Mouse (Mus musculus) right cerebral cortex, postnatal 4 days (tissue): ENCODE results near the gene Rhox3g.
"Not testable (repeated sequence)": the region's sequence is repeated elsewhere in the genome, so short reads cannot be mapped to it uniquely, and the experiment has no call there.

Source experiments
- DNase-seq: peaks from one replicate; pipeline ENCODE4 v3.0.0-alpha.2; 2022

Gene Rhox3g

DNA sequence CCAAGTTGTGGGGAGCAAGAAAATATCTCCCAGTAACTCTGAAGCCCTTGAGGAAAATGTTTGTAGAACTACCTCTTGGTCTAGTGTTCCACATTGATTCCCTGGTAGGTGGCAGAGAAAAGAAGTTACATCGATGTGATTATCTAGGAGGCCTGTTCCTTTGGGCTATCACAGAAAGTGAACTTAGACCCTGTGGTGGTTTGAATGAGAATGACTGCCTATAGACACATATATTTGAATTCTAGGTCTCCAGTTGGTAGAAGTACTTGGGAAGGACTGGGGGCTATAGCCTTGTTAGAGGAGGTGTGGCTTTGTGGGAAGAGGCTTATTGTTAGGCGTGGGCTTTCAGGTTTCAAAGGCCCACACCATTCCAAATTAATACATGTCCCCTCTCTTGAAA, at the start of gene Rhox3g:
Gene Rhox3g (minus strand): TSS at position 101 of the 400 bp plus-strand sequence.
- DNase-seq = not testable (repeated sequence)

DNA sequence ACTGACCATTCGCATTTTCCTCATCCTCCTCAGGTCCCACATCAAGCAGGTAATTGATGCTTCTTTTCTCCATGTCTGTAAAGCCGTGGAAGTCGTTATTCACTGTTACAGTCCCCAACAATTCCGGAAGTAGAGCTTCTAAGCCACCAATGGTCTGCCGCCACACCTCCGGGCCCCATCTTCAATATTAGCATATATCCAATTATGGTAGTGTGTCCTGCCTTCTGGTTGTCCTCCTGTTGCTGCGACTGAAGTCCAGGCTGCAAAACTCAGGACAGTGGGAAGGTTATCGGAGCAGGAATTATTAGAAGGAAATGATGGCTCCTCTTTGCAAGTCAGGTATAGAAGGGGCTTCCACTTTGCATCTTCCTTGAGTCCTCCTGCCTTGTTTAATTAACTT, 44.8 kb upstream of the Rhox3g start, which contains the start of gene Rhox2h:
Gene Rhox2h (minus strand): TSS at position 101 of the 400 bp plus-strand sequence.
- DNase-seq = not testable (repeated sequence)

DNA sequence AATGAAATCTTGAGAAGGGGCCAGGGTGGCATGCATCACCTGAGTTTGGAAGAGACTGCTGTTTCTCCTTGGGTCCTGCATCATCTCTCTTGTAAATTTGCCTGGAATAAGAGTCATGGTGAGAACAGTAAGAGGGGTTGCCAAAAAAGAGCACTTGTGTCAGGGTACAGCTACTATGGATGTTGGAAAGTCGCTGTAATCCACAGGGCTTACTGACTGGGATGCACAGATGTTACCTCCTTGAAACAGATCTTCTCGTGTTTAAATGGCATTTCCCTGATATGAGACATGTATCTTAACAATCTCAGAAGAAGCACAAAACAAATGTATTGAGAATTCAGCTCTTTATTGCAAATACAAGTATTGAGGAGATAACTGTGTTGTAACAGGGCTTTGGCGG, 40.3 kb upstream of the Rhox3g start, which contains the start of gene Rhox3h:
Gene Rhox3h (minus strand): TSS at position 101 of the 400 bp plus-strand sequence.
- not testable (repeated sequence) for DNase-seq

DNA sequence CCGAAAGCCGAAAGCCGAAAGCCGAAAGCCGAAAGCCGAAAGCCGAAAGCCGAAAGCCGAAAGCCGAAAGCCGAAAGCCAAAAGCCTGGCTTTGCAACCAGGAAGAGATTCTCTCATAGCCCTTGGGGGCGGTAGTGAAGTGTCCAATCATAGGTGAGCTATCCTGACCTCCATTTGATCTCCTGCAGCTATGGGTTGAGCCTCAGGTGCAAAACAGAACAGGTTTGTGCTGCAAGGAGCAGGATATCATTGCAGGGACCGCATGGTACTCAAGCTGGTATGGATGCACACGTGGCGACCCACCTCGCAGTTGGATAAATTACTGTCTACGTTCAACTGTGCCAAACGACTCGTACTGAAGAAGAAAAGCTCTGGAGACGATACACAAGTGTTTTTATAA, 22.8 kb upstream of the Rhox3g start, which contains the start of gene Rhox4g:
Gene Rhox4g (minus strand): TSS at position 101 of the 400 bp plus-strand sequence.
- DNase-seq = not testable (repeated sequence)

DNA sequence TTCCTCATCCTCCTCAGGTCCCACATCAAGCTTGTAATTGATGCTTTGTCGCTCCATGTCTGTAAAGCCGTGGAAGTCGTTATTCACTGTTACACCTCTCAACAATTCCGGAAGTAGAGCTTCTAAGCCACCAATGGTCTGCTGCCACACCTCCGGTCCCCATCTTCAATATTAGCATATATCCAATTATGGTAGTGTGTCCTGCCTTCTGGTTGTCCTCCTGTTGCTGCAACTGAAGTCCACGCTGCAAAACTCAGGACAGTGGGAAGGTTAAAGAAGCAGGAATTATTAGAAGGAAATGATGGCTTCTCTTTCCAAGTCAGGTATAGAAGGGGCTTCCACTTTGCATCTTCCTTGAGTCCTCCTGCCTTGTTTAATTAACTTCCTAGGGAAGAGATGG, 15.0 kb upstream of the Rhox3g start, which contains the start of gene Rhox2g:
Gene Rhox2g (minus strand): TSS at position 101 of the 400 bp plus-strand sequence.
- not testable (repeated sequence) for DNase-seq

DNA sequence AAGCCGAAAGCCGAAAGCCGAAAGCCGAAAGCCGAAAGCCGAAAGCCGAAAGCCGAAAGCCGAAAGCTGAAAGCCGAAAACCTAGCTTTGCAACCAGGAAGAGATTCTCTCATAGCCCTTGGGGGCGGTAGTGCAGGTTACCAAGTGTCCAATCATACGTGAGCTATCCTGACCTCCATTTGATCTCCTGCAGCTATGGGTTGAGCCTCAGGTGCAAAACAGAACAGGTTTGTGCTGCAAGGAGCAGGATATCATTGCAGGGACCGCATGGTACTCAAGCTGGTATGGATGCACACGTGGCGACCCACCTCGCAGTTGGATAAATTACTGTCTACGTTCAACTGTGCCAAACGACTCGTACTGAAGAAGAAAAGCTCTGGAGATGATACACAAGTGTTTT, 20.8 kb downstream of the Rhox3g start, which contains the start of gene Rhox4f:
Gene Rhox4f (minus strand): TSS at position 101 of the 400 bp plus-strand sequence.
- DNase-seq = not testable (repeated sequence)

DNA sequence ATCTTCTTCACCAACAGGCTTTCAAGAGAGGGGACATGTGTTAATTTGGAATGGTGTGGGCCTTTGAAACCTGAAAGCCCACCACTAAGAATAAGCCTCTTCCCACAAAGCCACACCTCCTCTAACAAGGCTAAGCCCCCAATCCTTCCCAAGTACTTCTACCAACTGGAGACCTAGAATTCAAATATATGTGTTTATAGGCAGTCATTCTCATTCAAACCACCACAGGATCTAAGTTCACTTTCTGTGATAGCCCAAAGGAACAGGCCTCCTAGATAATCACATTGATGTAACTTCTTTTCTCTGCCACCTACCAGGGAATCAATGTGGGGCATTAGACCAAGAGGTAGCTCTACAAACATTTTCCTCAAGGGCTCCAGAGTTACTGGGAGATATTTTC, 47.7 kb downstream of the Rhox3g start, which contains the start of gene Rhox3f:
Gene Rhox3f (plus strand): TSS at position 301 of the 400 bp plus-strand sequence.
- DNase-seq = not testable (repeated sequence)
